Mouse (Mus musculus) neural tube, embryonic 11.5 days (tissue): ENCODE data around the gene Trim27. TPM values are rescaled to one million over a fixed set of nuclear protein-coding genes. Genes with fewer than 3 reads are reported as not detected.
A peak's percentile ranks its signal among the peaks of the same experiment; 100 is the strongest.

ENCODE experiments used
- ATAC-seq: fragments of 200-750 bp; cut with Nextera tagmentation; 2 replicates; pipeline ENCODE4 v1.8.0; 2017; ENCODE audit warnings: moderate number of reproducible peaks, mild to moderate bottlenecking, moderate TSS enrichment, moderate library complexity; ENCODE audit not compliant: insufficient read depth, low FRiP score, low TSS enrichment
- DNase-seq: peaks from one replicate; pipeline ENCODE4 v3.0.0-alpha.2; 2015; ENCODE audit warnings: low spot score
- H3K27ac ChIP-seq: fragments of 300-500 bp; sonication (generic); 2 replicates; pipeline ENCODE4 v1.5.1; 2014; ENCODE audit warnings: low read depth, mild to moderate bottlenecking, low read length
- H3K27me3 ChIP-seq: fragments of 300-500 bp; sonication (generic); 2 replicates; pipeline ENCODE4 v1.6.1; 2014; ENCODE audit warnings: mild to moderate bottlenecking, low read length, mixed read lengths; ENCODE audit not compliant: control insufficient read depth, insufficient read depth
- H3K36me3 ChIP-seq: fragments of 300-500 bp; sonication (generic); 2 replicates; pipeline ENCODE4 v1.6.1; 2014; ENCODE audit warnings: mild to moderate bottlenecking, low read length, moderate library complexity, mixed read lengths; ENCODE audit not compliant: control insufficient read depth, insufficient read depth
- H3K4me1 ChIP-seq: fragments of 300-500 bp; sonication (generic); 2 replicates; pipeline ENCODE4 v1.6.1; 2014; ENCODE audit warnings: low read length, mixed read lengths; ENCODE audit not compliant: control insufficient read depth, insufficient read depth
- H3K4me2 ChIP-seq: fragments of 300-500 bp; sonication (generic); 2 replicates; pipeline ENCODE4 v1.6.1; 2014; ENCODE audit warnings: low read depth, mild to moderate bottlenecking, moderate library complexity
- H3K4me3 ChIP-seq: fragments of 300-500 bp; sonication (generic); 2 replicates; pipeline ENCODE4 v1.5.1; 2014; ENCODE audit warnings: low read depth, low read length
- H3K9ac ChIP-seq: fragments of 300-500 bp; sonication (generic); 2 replicates; pipeline ENCODE4 v1.6.1; 2014; ENCODE audit warnings: mild to moderate bottlenecking, low read length
- H3K9me3 ChIP-seq: fragments of 300-500 bp; sonication (generic); 2 replicates; pipeline ENCODE4 v1.6.1; 2016; ENCODE audit warnings: low read length; ENCODE audit not compliant: control insufficient read depth
- WGBS: fragments of 180-500 bp; shearing (Covaris S2); extraction: QIAGEN DNeasy Blood & Tissue Kit; methylation state at CpG from one replicate; pipeline ENCODE4 v1.1.7; 2014; 5-methylcytosine and 5-hydroxymethylcytosine counted together
- polyA plus RNA-seq: library from polyadenylated mRNA; unstranded; fragments of >200 nt; fragmentation: Nextera tagmentation; extraction: Ambion mirVana; gene quantifications from 2 replicates; pipeline ENCODE4 v1.2.1, GENCODE M21; 2014

Trim27 gene
- 150 and 160 TPM in 2 replicates for polyA plus RNA-seq

DNA sequence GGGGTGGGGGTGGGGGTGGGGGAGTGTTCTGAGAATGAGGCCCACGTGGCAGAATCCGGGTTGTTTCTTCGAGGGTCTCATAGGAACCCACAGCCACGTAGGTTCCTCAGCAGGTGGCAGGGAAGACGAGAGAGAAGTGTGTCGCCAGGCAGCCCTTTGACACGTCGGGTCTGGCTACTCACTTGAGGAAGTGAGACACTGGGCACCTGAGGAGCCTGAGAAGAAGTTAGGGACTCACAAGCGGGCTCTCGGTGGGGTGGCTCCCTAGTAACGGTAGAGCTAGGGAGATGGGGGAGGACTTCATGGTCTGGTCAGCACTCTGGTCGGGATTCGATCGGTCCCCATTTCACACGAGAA is at the start of gene Trim27:
TSS of gene Trim27 (plus strand) at position 79 of the 357 bp plus-strand sequence.
- Histone ChIP-seq H3K36me3 (peaks cover 7% of the 10 kb centered on the region), H3K27ac (peak within 1 kb of the TSS; percentile 89), H3K9me3 (no peaks in the 10 kb centered on the region), H3K4me2 (peak within 1 kb of the TSS; percentile 90), H3K9ac (peak within 1 kb of the TSS; percentile 90), H3K4me1 (peaks cover 11% of the 10 kb centered on the region; the same call in 1 of the 2 replicates), H3K27me3 (no peaks in the 10 kb centered on the region), H3K4me3 (peak within 1 kb of the TSS; percentile 98)
- no peak for DNase-seq
- peak; percentile 43 for ATAC-seq
- whole genome bisulfite sequencing, result 0% methylated on average over 15 of the region's 15 CpGs

DNA sequence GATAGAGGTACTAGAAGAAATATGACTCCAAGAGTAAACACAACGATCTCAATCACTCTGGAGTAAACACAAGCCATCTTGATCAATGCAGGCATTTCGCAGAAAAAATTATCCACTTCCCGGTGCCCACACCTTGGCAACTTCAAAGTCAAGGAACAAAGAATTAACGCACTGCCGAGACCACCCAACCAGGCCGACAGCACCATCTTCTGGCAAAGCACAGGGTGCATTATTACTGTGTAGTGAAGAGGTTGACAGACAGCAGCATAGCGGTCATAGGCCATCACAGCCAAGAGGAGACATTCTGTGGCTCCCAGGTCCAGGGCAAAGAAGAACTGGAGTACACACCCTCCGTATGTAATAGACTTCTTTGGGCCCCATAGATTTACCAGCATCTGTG is 36.8 kb upstream of the Trim27 start:
- H3K36me3 ChIP-seq, result no peaks in the 10 kb centered on the region
- no peak overlapping the region for H3K27ac ChIP-seq
- H3K4me3 ChIP-seq, result no peak overlapping the region
- H3K4me1 ChIP-seq, result no peaks in the 10 kb centered on the region
- no peak overlapping the region for H3K9ac ChIP-seq
- no peak for ATAC-seq
- H3K9me3 ChIP-seq, result no peaks in the 10 kb centered on the region
- WGBS, result 49% methylated on average over 8 of the region's 8 CpGs
- DNase-seq, result no peak
- no peak overlapping the region for H3K4me2 ChIP-seq
- no peaks in the 10 kb centered on the region for H3K27me3 ChIP-seq

DNA sequence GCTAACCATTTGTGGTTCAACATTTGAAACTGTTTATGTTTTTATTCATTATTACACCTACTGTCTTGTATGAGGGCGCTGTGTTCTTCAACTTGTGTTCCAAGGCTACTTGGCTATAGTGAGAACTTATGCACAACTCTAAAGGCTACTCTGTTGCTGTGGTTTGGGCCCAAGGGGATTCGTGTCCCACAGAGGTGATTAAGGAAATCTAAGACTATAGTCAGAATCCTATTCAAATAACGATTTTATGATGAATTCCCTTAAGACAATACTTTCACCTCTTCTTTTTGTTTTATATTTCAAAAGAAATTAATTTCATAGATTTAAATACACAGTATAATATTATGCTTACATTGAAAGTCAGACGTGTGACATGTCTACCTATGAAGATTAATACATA is 33.5 kb upstream of the Trim27 start, which contains the start of gene Olfr1368:
TSS of gene Olfr1368 (minus strand) at position 101 of the 400 bp plus-strand sequence.
- no peaks in the 10 kb centered on the region for H3K4me1 ChIP-seq
- H3K27me3 ChIP-seq, result no peaks in the 10 kb centered on the region
- no peak within 1 kb of the TSS for H3K4me2 ChIP-seq
- no peaks in the 10 kb centered on the region for H3K36me3 ChIP-seq
- no peak within 1 kb of the TSS for H3K4me3 ChIP-seq
- DNase-seq (no peak), ATAC-seq (no peak)
- H3K9me3 ChIP-seq, result no peaks in the 10 kb centered on the region
- no peak within 1 kb of the TSS for H3K9ac ChIP-seq
- WGBS, result 81% methylated on average over 4 of the region's 4 CpGs
- no peak within 1 kb of the TSS for H3K27ac ChIP-seq

GRCm38 (mm10) chr13:21155888-21156287 is 23.4 kb upstream of the Trim27 start:
- Histone ChIP-seq H3K4me3 (no peak overlapping the region), H3K27ac (no peak overlapping the region), H3K27me3 (no peaks in the 10 kb centered on the region), H3K36me3 (no peaks in the 10 kb centered on the region), H3K4me1 (no peaks in the 10 kb centered on the region), H3K9me3 (no peaks in the 10 kb centered on the region), H3K4me2 (no peak overlapping the region), H3K9ac (no peak overlapping the region)
- DNase-seq (no peak), ATAC-seq (no peak)
- WGBS, result 88% methylated on average over 5 of the region's 5 CpGs

DNA sequence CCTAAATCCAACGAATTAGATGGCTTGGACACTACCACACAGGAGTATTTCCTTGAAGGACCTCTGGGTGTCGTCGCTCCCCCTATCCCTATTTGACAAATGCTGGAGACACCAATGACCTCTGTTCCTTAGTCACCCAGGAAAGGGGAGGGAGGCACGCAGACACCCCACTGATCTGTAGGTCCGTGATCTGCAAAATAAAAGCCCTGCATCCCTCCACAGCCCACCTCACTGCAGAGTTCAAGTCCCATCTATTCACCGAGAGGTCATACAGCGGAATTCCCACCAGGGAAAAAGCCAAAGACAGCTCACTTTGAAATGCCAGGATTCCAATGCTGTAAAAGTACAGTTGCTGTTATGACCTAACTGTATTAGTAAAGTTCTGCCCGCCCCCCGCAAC is 21.2 kb upstream of the Trim27 start:
- ATAC-seq, result no peak
- WGBS, result 6% methylated on average over 9 of the region's 9 CpGs

DNA sequence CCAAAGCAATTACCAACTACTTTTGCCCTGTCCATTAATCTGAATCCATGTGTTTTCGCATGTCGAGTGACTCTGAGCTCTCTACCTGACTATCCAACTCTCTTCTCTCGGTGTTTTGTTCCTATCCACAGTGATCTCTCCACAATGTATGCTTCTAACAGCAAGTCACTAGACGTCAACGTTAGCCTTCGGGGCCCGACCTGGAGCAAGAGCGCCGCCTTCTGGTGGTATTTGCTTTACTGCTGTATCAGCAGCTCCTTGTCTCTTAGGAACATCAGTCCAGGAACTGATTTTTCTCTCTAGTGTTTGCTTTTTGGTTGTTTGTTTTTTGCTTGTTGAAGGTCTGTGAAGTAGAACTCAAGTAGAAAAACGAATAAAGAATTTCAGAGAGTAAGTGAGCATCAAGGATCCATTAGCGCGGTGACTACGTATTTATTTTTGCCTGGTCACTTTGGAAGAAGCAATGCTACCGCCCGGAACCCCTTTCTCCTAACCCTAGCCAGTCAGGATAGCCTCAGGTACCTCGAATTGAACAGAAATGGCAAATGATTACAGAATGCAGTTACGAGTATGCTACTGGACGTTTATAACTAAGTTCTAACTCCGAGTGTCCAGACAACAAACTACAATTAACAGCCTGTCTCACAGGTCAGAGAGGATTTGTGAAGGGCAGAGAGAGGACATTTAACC is 20.3 kb upstream of the Trim27 start:
- Histone ChIP-seq H3K27me3 (no peaks in the 10 kb centered on the region), H3K9ac (no peak overlapping the region), H3K9me3 (no peaks in the 10 kb centered on the region), H3K4me2 (peak overlapping the region; percentile 85), H3K27ac (no peak overlapping the region), H3K4me3 (peak overlapping the region; percentile 63), H3K4me1 (no peaks in the 10 kb centered on the region), H3K36me3 (no peaks in the 10 kb centered on the region)
- WGBS, result under 1% methylated on average over 19 of the region's 19 CpGs
- DNase-seq (peak; percentile 85), ATAC-seq (peak; percentile 23; the same call in 1 of the 2 replicates)

More for the DNA sequence above, 21.2 kb upstream of the Trim27 start:
- no peak for DNase-seq
- no peak overlapping the region for H3K9ac ChIP-seq
- no peaks in the 10 kb centered on the region for H3K27me3 ChIP-seq
- H3K27ac ChIP-seq, result no peak overlapping the region
- H3K4me3 ChIP-seq, result peak overlapping the region; percentile 63; the same call in 1 of the 2 replicates
- peak overlapping the region; percentile 85; the same call in 1 of the 2 replicates for H3K4me2 ChIP-seq
- H3K36me3 ChIP-seq, result no peaks in the 10 kb centered on the region
- H3K9me3 ChIP-seq, result no peaks in the 10 kb centered on the region
- H3K4me1 ChIP-seq, result no peaks in the 10 kb centered on the region

GRCm38 (mm10) chr13:21159475-21159819 is 19.8 kb upstream of the Trim27 start:
- no peak for ATAC-seq
- H3K27me3 ChIP-seq, result no peaks in the 10 kb centered on the region
- peak; percentile 45 for DNase-seq
- H3K9me3 ChIP-seq, result no peaks in the 10 kb centered on the region
- H3K9ac ChIP-seq, result 0 out of 2 replicates have a peak overlapping the region, but pooled peaks have one; percentile 26
- H3K4me1 ChIP-seq, result no peaks in the 10 kb centered on the region
- under 1% methylated on average over 15 of the region's 15 CpGs for WGBS
- no peak overlapping the region for H3K27ac ChIP-seq
- H3K4me2 ChIP-seq, result peak overlapping the region; percentile 85
- H3K36me3 ChIP-seq, result no peaks in the 10 kb centered on the region
- peak overlapping the region; percentile 63 for H3K4me3 ChIP-seq

DNA sequence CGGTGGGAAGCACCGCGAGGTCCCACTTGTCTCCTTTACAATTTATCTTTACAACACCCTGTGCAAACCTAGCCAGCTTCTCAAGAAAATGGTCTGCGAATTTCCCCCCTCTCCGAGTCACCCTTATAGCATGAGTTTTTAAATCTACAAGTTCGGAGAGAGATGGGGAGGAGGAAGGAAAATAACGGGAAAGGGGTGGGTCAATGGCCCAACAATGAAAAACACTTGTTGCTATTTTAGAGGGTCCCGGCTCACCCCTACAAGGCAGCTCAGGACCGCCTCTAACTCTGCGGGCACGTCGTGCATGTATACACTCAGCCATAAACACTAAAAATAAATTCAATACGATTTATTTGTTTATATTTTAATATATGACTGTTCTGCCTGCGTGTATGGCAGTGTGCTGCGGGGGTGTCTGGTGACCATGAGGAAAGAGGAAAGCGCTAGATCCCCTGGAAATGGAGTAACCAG is 19.2 kb upstream of the Trim27 start:
- under 1% methylated on average over 16 of the region's 16 CpGs for WGBS
- no peak overlapping the region for H3K9ac ChIP-seq
- H3K27ac ChIP-seq, result no peak overlapping the region
- peak; percentile 27 for DNase-seq
- no peaks in the 10 kb centered on the region for H3K9me3 ChIP-seq
- H3K4me2 ChIP-seq, result peak overlapping the region; percentile 85
- H3K36me3 ChIP-seq, result no peaks in the 10 kb centered on the region
- H3K4me1 ChIP-seq, result no peaks in the 10 kb centered on the region
- 0 out of 2 replicates have a peak, but pooled peaks have one; percentile 10 for ATAC-seq
- peak overlapping the region; percentile 63 for H3K4me3 ChIP-seq
- H3K27me3 ChIP-seq, result no peaks in the 10 kb centered on the region
